Mouse (Mus musculus) forebrain, embryonic 11.5 days (tissue): ENCODE results near the gene Ift81. TPM values are rescaled to one million over a fixed set of nuclear protein-coding genes. Genes with fewer than 3 reads are reported as not detected.
A peak's percentile ranks its signal among the peaks of the same experiment; 100 is the strongest.

Source experiments
- ATAC-seq: fragments of 200-750 bp; cut with Nextera tagmentation; replicated peaks from 2 replicates; pipeline ENCODE4 v1.8.0; 2017; ENCODE audit warnings: moderate TSS enrichment; ENCODE audit not compliant: low FRiP score
- DNase-seq: peaks from one replicate; pipeline ENCODE4 v3.0.0-alpha.2; 2017; ENCODE audit warnings: low spot score
- H3K27ac ChIP-seq: fragments of 300-500 bp; sonication (generic); 2 replicates; pipeline ENCODE4 v1.5.1; 2014; ENCODE audit warnings: low read depth, low read length
- H3K27me3 ChIP-seq: fragments of 300-500 bp; sonication (generic); 2 replicates; pipeline ENCODE4 v1.6.1; 2014; ENCODE audit warnings: mild to moderate bottlenecking, low read length, mixed read lengths; ENCODE audit not compliant: control insufficient read depth, insufficient read depth
- H3K36me3 ChIP-seq: fragments of 300-500 bp; sonication (generic); 2 replicates; pipeline ENCODE4 v1.6.1; 2014; ENCODE audit warnings: mild to moderate bottlenecking, low read length, moderate library complexity, mixed read lengths; ENCODE audit not compliant: control insufficient read depth, insufficient read depth
- H3K4me1 ChIP-seq: fragments of 300-500 bp; sonication (generic); replicated peaks from 2 replicates; pipeline ENCODE4 v1.6.1; 2014; ENCODE audit warnings: low read length, mixed read lengths; ENCODE audit not compliant: control insufficient read depth, insufficient read depth
- H3K4me2 ChIP-seq: fragments of 300-500 bp; sonication (generic); 2 replicates; pipeline ENCODE4 v1.6.1; 2014; ENCODE audit warnings: low read depth, mild to moderate bottlenecking, low read length, moderate library complexity, mixed read lengths; ENCODE audit not compliant: severe bottlenecking
- H3K4me3 ChIP-seq: fragments of 300-500 bp; sonication (generic); 2 replicates; pipeline ENCODE4 v1.5.1; 2014; ENCODE audit warnings: low read depth, low read length
- H3K9ac ChIP-seq: fragments of 300-500 bp; sonication (generic); 2 replicates; pipeline ENCODE4 v1.6.1; 2014; ENCODE audit warnings: low read length
- H3K9me3 ChIP-seq: fragments of 300-500 bp; sonication (generic); 2 replicates; pipeline ENCODE4 v1.6.1; 2016; ENCODE audit warnings: low read length, mixed read lengths; ENCODE audit not compliant: control insufficient read depth
- WGBS: fragments of 180-500 bp; shearing (Covaris S2); extraction: QIAGEN DNeasy Blood & Tissue Kit; methylation state at CpG from one replicate; pipeline ENCODE4 v1.1.7; 2014; 5-methylcytosine and 5-hydroxymethylcytosine counted together
- polyA plus RNA-seq: library from polyadenylated mRNA; unstranded; fragments of >200 nt; fragmentation: Nextera tagmentation; extraction: Ambion mirVana; gene quantifications from 2 replicates; pipeline ENCODE4 v1.2.1, GENCODE M21; 2014

Gene Ift81
- polyA plus RNA-seq, 1 experiment from 2014 or later: 49.4 TPM

GRCm38 (mm10) chr5:122511405-122511804 is 102.9 kb downstream of the Ift81 start:
- ATAC-seq: no peak
- H3K9me3 ChIP-seq: no peaks in the 10 kb centered on the region
- H3K27ac ChIP-seq: no peak overlapping the region
- DNase-seq: no peak
- H3K4me1 ChIP-seq: peaks cover 2% of the 10 kb centered on the region; the same call in 1 of the 2 replicates
- no peaks in the 10 kb centered on the region for H3K27me3 ChIP-seq
- no peak overlapping the region for H3K4me2 ChIP-seq
- WGBS: 84% methylated on average over 9 of the region's 9 CpGs
- no peak overlapping the region for H3K4me3 ChIP-seq
- H3K9ac ChIP-seq: no peak overlapping the region
- H3K36me3 ChIP-seq: no peaks in the 10 kb centered on the region

GRCm38 (mm10) chr5:122510651-122511157 is 103.6 kb downstream of the Ift81 start:
- WGBS: 76% methylated on average over 17 of the region's 17 CpGs
- Histone ChIP-seq H3K27me3 (no peaks in the 10 kb centered on the region), H3K27ac (no peak overlapping the region), H3K9ac (no peak overlapping the region), H3K9me3 (no peaks in the 10 kb centered on the region), H3K36me3 (no peaks in the 10 kb centered on the region), H3K4me2 (no peak overlapping the region), H3K4me1 (peaks cover 2% of the 10 kb centered on the region; the same call in 1 of the 2 replicates), H3K4me3 (no peak overlapping the region)
- DNase-seq: no peak
- no peak for ATAC-seq

- no peak overlapping the region for H3K27ac ChIP-seq
- H3K9ac ChIP-seq: no peak overlapping the region
- H3K4me1 ChIP-seq: peaks cover 2% of the 10 kb centered on the region; the same call in 1 of the 2 replicates
- no peaks in the 10 kb centered on the region for H3K9me3 ChIP-seq
- H3K4me2 ChIP-seq: no peak overlapping the region
- DNase-seq: no peak
- no peak overlapping the region for H3K4me3 ChIP-seq
- no peaks in the 10 kb centered on the region for H3K36me3 ChIP-seq
- H3K27me3 ChIP-seq: no peaks in the 10 kb centered on the region
- no peak for ATAC-seq
- 84% methylated on average over 7 of the region's 7 CpGs for WGBS
These were observed 104.7 kb downstream of the Ift81 start for GRCm38 (mm10) chr5:122509608-122510007.

GRCm38 (mm10) chr5:122508861-122509306 is 105.4 kb downstream of the Ift81 start:
- no peak for ATAC-seq
- Histone ChIP-seq H3K27ac (no peak overlapping the region), H3K4me2 (no peak overlapping the region), H3K27me3 (no peaks in the 10 kb centered on the region), H3K4me3 (no peak overlapping the region), H3K9me3 (no peaks in the 10 kb centered on the region), H3K4me1 (no peaks in the 10 kb centered on the region; the same call in 1 of the 2 replicates), H3K9ac (no peak overlapping the region), H3K36me3 (no peaks in the 10 kb centered on the region)
- 91% methylated on average over 11 of the region's 11 CpGs for WGBS
- DNase-seq: no peak

- Histone ChIP-seq H3K4me2 (no peak overlapping the region), H3K27me3 (no peaks in the 10 kb centered on the region), H3K36me3 (no peaks in the 10 kb centered on the region), H3K9ac (no peak overlapping the region), H3K4me3 (no peak overlapping the region), H3K4me1 (peaks cover 2% of the 10 kb centered on the region; the same call in 1 of the 2 replicates), H3K27ac (no peak overlapping the region), H3K9me3 (no peaks in the 10 kb centered on the region)
- ATAC-seq: no peak
- no peak for DNase-seq
These were observed 106.9 kb downstream of the Ift81 start for GRCm38 (mm10) chr5:122507396-122507795.

GRCm38 (mm10) chr5:122506462-122506861 is 107.9 kb downstream of the Ift81 start:
- Histone ChIP-seq H3K4me3 (no peak overlapping the region), H3K27ac (no peak overlapping the region), H3K27me3 (no peaks in the 10 kb centered on the region), H3K9ac (no peak overlapping the region), H3K4me1 (peaks cover 2% of the 10 kb centered on the region; the same call in 1 of the 2 replicates), H3K36me3 (no peaks in the 10 kb centered on the region), H3K4me2 (no peak overlapping the region), H3K9me3 (no peaks in the 10 kb centered on the region)
- ATAC-seq (no peak), DNase-seq (no peak)
- 85% methylated on average over 3 of the region's 3 CpGs for WGBS

GRCm38 (mm10) chr5:122505554-122505953 is 108.8 kb downstream of the Ift81 start:
- Histone ChIP-seq H3K27me3 (no peaks in the 10 kb centered on the region), H3K4me3 (no peak overlapping the region), H3K4me2 (no peak overlapping the region), H3K9me3 (no peaks in the 10 kb centered on the region), H3K9ac (no peak overlapping the region), H3K27ac (no peak overlapping the region), H3K4me1 (peaks cover 2% of the 10 kb centered on the region; the same call in 1 of the 2 replicates), H3K36me3 (no peaks in the 10 kb centered on the region)
- 80% methylated on average over 5 of the region's 5 CpGs for WGBS
- DNase-seq: no peak
- no peak for ATAC-seq

GRCm38 (mm10) chr5:122503760-122504119 is 110.6 kb downstream of the Ift81 start:
- H3K4me3 ChIP-seq: no peak overlapping the region
- no peaks in the 10 kb centered on the region for H3K9me3 ChIP-seq
- no peak overlapping the region for H3K4me2 ChIP-seq
- no peaks in the 10 kb centered on the region for H3K27me3 ChIP-seq
- WGBS: 28% methylated on average over 4 of the region's 4 CpGs
- ATAC-seq (no peak), DNase-seq (no peak)
- peaks cover 2% of the 10 kb centered on the region; the same call in 1 of the 2 replicates for H3K4me1 ChIP-seq
- no peaks in the 10 kb centered on the region for H3K36me3 ChIP-seq
- H3K27ac ChIP-seq: no peak overlapping the region
- no peak overlapping the region for H3K9ac ChIP-seq

GRCm38 (mm10) chr5:122503015-122503759 is 111.1 kb downstream of the Ift81 start:
- Histone ChIP-seq H3K27ac (no peak overlapping the region), H3K4me2 (peak overlapping the region; percentile 77), H3K27me3 (no peaks in the 10 kb centered on the region), H3K9ac (peak overlapping the region; percentile 84), H3K4me3 (peak overlapping the region; percentile 96), H3K9me3 (no peaks in the 10 kb centered on the region), H3K4me1 (peaks cover 2% of the 10 kb centered on the region; the same call in 1 of the 2 replicates), H3K36me3 (no peaks in the 10 kb centered on the region)
- ATAC-seq (no peak), DNase-seq (no peak)
- 37% methylated on average over 15 of the region's 15 CpGs for WGBS
